Mouse (Mus musculus) urinary bladder, postnatal 25 days (tissue): Measurements from ENCODE around the gene Gm5767.
A peak's percentile ranks its signal among the peaks of the same experiment; 100 is the strongest.

Experiments
- DNase-seq: peaks from one replicate; pipeline ENCODE4 v3.0.0; 2022; ENCODE audit warnings: low spot score

Gm5767 gene

GRCm38 (mm10) chr16:8670041-8671035 is 10.2 kb upstream of the Gm5767 start:
- no peak for DNase-seq

GRCm38 (mm10) chr16:8671551-8672349 is 8.8 kb upstream of the Gm5767 start, which contains the start of gene Carhsp1:
Gene Carhsp1, minus strand, starts transcription at chr16:8672155.
- DNase-seq: peak; percentile 93

GRCm38 (mm10) chr16:8672350-8672687 is 8.3 kb upstream of the Gm5767 start:
- DNase-seq: no peak

- DNase-seq: no peak
Observed at GRCm38 (mm10) chr16:8672811-8673210, 7.8 kb upstream of the Gm5767 start.

GRCm38 (mm10) chr16:8673343-8673742 is 7.2 kb upstream of the Gm5767 start:
- no peak for DNase-seq

- no peak for DNase-seq
Observed at GRCm38 (mm10) chr16:8674165-8674564, 6.4 kb upstream of the Gm5767 start.

- DNase-seq: no peak
Observed at GRCm38 (mm10) chr16:8675559-8675958, 5.0 kb upstream of the Gm5767 start.

GRCm38 (mm10) chr16:8676228-8676627 is 4.3 kb upstream of the Gm5767 start:
- no peak for DNase-seq

GRCm38 (mm10) chr16:8676800-8677199 is 3.8 kb upstream of the Gm5767 start:
- DNase-seq: peak; percentile 66

GRCm38 (mm10) chr16:8678035-8678434 is 2.5 kb upstream of the Gm5767 start:
- no peak for DNase-seq

GRCm38 (mm10) chr16:8678676-8679075 is 1.9 kb upstream of the Gm5767 start:
- no peak for DNase-seq

GRCm38 (mm10) chr16:8679780-8680179 is 790 bp upstream of the Gm5767 start:
- DNase-seq: no peak

- DNase-seq: no peak
Observed at GRCm38 (mm10) chr16:8685087-8685486, 4.5 kb downstream of the Gm5767 start.

GRCm38 (mm10) chr16:8686121-8686870 is 5.7 kb downstream of the Gm5767 start:
- peak; percentile 70 for DNase-seq

GRCm38 (mm10) chr16:8686871-8687535 is 6.4 kb downstream of the Gm5767 start:
- no peak for DNase-seq

GRCm38 (mm10) chr16:8687559-8688112 is 7.1 kb downstream of the Gm5767 start:
- DNase-seq: no peak

- no peak for DNase-seq
Observed at GRCm38 (mm10) chr16:8689979-8690656, 9.5 kb downstream of the Gm5767 start.

GRCm38 (mm10) chr16:8691206-8691605 is 10.6 kb downstream of the Gm5767 start:
- DNase-seq: no peak

- DNase-seq: no peak
Observed at GRCm38 (mm10) chr16:8699556-8699955, 19.0 kb downstream of the Gm5767 start.

- DNase-seq: no peak
Observed at GRCm38 (mm10) chr16:8700586-8700985, 20.0 kb downstream of the Gm5767 start.

GRCm38 (mm10) chr16:8711998-8712397 is 31.4 kb downstream of the Gm5767 start:
- no peak for DNase-seq
